Mouse (Mus musculus) olfactory bulb, adult 2 months (tissue): ENCODE measurements at regions not wholly inside any gene's neighbourhood (a gene's known extent, or its start where the extent isn't known, plus 50 kb on each side); places are given as distances from the start of the nearest gene placed in this dataset.

Experiments used
- H3K27ac ChIP-seq: fragments of 200-500 bp; 2 replicates; pipeline ENCODE4 v1.5.1; 2012; ENCODE audit warnings: low read depth, low read length; ENCODE audit not compliant: insufficient read depth
- H3K4me1 ChIP-seq: fragments of 200-500 bp; 2 replicates; pipeline ENCODE4 v1.6.1; 2012; ENCODE audit warnings: low read length; ENCODE audit not compliant: control insufficient read depth, insufficient read depth
- H3K4me3 ChIP-seq: fragments of 200-500 bp; 2 replicates; pipeline ENCODE4 v1.5.1; 2012; ENCODE audit warnings: mild to moderate bottlenecking, low read depth, low read length, moderate library complexity; ENCODE audit not compliant: insufficient read depth
- CTCF ChIP-seq: fragments of 200-500 bp; IDR thresholded peaks from 2 replicates; pipeline ENCODE4 v1.5.1; 2012; ENCODE audit warnings: low read depth, mild to moderate bottlenecking, low read length, moderate library complexity; ENCODE audit not compliant: insufficient read depth
- POLR2A ChIP-seq: fragments of 200-500 bp; IDR thresholded peaks from 2 replicates; pipeline ENCODE4 v1.6.1; 2012; ENCODE audit warnings: mild to moderate bottlenecking, low read depth, low read length, moderate library complexity; ENCODE audit not compliant: insufficient read depth
- WGBS: fragments of 180-500 bp; shearing (Covaris S2); methylation state at CpG from one replicate; pipeline ENCODE4 v1.1.7; 2018; 5-methylcytosine and 5-hydroxymethylcytosine counted together

GRCm38 (mm10) chr1:90449571-90450226, 153.1 kb upstream of the Cops8 start:
- Histone ChIP-seq H3K4me3 (no peak overlapping the region), H3K27ac (no peak overlapping the region), H3K4me1 (peaks cover 4% of the 10 kb centered on the region; the same call in 1 of the 2 replicates)
- no peak for TF ChIP-seq POLR2A
- no peak for TF ChIP-seq CTCF
- 74% methylated on average over 7 of the region's 7 CpGs for WGBS

- 88% methylated on average over 6 of the region's 6 CpGs for WGBS
- Histone ChIP-seq H3K4me3 (no peak overlapping the region), H3K4me1 (no peaks in the 10 kb centered on the region), H3K27ac (no peak overlapping the region)
- no peak for TF ChIP-seq CTCF
- no peak for TF ChIP-seq POLR2A
Measured at GRCm38 (mm10) chr1:90451942-90452557, 150.7 kb upstream of the Cops8 start.

GRCm38 (mm10) chr1:90454263-90454662, 148.5 kb upstream of the Cops8 start:
- TF ChIP-seq CTCF, result no peak
- no peak for TF ChIP-seq POLR2A
- H3K27ac ChIP-seq, result no peak overlapping the region
- no peaks in the 10 kb centered on the region for H3K4me1 ChIP-seq
- H3K4me3 ChIP-seq, result no peak overlapping the region
- 76% methylated on average over 7 of the region's 7 CpGs for WGBS

GRCm38 (mm10) chr1:90457396-90457795, 145.4 kb upstream of the Cops8 start:
- WGBS, result 52% methylated on average over 9 of the region's 9 CpGs
- Histone ChIP-seq H3K27ac (no peak overlapping the region), H3K4me1 (no peaks in the 10 kb centered on the region), H3K4me3 (no peak overlapping the region)
- TF ChIP-seq POLR2A (no peak), CTCF (no peak)

- Histone ChIP-seq H3K27ac (no peak overlapping the region), H3K4me1 (no peaks in the 10 kb centered on the region), H3K4me3 (no peak overlapping the region)
- TF ChIP-seq POLR2A (no peak), CTCF (no peak)
- WGBS, result 62% methylated on average over 8 of the region's 8 CpGs
Measured at GRCm38 (mm10) chr1:90458176-90458575, 144.6 kb upstream of the Cops8 start.

GRCm38 (mm10) chr1:90461699-90462098, 141.1 kb upstream of the Cops8 start:
- Histone ChIP-seq H3K4me3 (no peak overlapping the region), H3K4me1 (no peaks in the 10 kb centered on the region), H3K27ac (no peak overlapping the region)
- no peak for TF ChIP-seq POLR2A
- TF ChIP-seq CTCF, result no peak
- 43% methylated on average over 1 of the region's 1 CpGs for WGBS

- no peaks in the 10 kb centered on the region for H3K4me1 ChIP-seq
- H3K27ac ChIP-seq, result no peak overlapping the region
- WGBS, result 95% methylated on average over 6 of the region's 6 CpGs
- TF ChIP-seq POLR2A (no peak), CTCF (no peak)
- H3K4me3 ChIP-seq, result no peak overlapping the region
Measured at GRCm38 (mm10) chr1:90463302-90463701, 139.5 kb upstream of the Cops8 start.

GRCm38 (mm10) chr1:90467646-90468045, 135.1 kb upstream of the Cops8 start:
- no peak for TF ChIP-seq POLR2A
- TF ChIP-seq CTCF, result no peak
- Histone ChIP-seq H3K4me1 (peaks cover 11% of the 10 kb centered on the region), H3K27ac (no peak overlapping the region), H3K4me3 (no peak overlapping the region)
- WGBS, result 77% methylated on average over 9 of the region's 9 CpGs

- 37% methylated on average over 10 of the region's 10 CpGs for WGBS
- H3K4me1 ChIP-seq, result peaks cover 11% of the 10 kb centered on the region
- H3K27ac ChIP-seq, result no peak overlapping the region
- TF ChIP-seq CTCF (no peak), POLR2A (no peak)
- no peak overlapping the region for H3K4me3 ChIP-seq
Measured at GRCm38 (mm10) chr1:90470996-90471395, 131.8 kb upstream of the Cops8 start.

- TF ChIP-seq POLR2A (no peak), CTCF (no peak)
- Histone ChIP-seq H3K4me1 (peaks cover 11% of the 10 kb centered on the region), H3K4me3 (no peak overlapping the region), H3K27ac (no peak overlapping the region)
- 93% methylated on average over 13 of the region's 13 CpGs for WGBS
Measured at GRCm38 (mm10) chr1:90471806-90472205, 131.0 kb upstream of the Cops8 start.
